Mouse (Mus musculus): ENCODE data around the gene Atrnl1. TPM values are rescaled to one million over a fixed set of nuclear protein-coding genes. Genes with fewer than 3 reads are reported as not detected.

Gene Atrnl1
- polyA plus RNA-seq, 1 experiment from 2014 or later = 4.5 TPM

DNA sequence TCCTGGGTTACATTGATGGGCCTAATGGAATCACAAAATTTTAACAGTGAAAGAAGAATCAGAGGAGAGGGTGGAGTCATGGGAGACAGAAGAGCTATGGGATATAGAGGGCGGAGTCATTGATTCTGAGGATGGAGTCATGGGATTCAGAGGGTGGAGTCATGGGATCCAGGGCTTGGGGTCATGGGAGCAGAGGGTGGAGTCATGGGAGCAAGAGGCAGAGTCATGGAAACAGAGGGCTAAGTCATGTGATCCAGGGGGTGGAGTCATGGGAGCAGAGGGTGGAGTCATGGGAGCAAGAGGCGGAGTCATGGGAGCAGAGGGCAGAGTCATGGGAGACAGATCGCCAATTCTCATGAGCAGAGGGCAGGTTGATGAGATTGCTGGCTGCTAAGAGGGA lies 343.3 kb downstream of the Atrnl1 start:
- Histone ChIP-seq H3K9me3 (ENCODE audit: low read length) (no peaks in the 10 kb centered on the region), H3K4me3 (ENCODE audit: low read depth, low read length) (no peak overlapping the region), H3K4me1 (ENCODE audit: insufficient read depth, low read depth, low read length) (no peaks in the 10 kb centered on the region), H3K4me2 (replicated peaks; ENCODE audit: low read depth, low read length) (no peak overlapping the region), H3K27ac (ENCODE audit: low read length) (no peak overlapping the region), H3K36me3 (ENCODE audit: insufficient read depth, low read length) (no peaks in the 10 kb centered on the region), H3K9ac (replicated peaks; ENCODE audit: low read depth) (no peak overlapping the region), H3K27me3 (replicated peaks; ENCODE audit: insufficient read depth, low read length) (no peaks in the 10 kb centered on the region)
- WGBS = 94% methylated on average over 3 of the region's 3 CpGs
- ATAC-seq = no peak
- no peak for DNase-seq (ENCODE audit: low spot score)
- TF ChIP-seq EP300 (IDR thresholded peaks at IDR 0.05) = no peak
- TF ChIP-seq CTCF (IDR thresholded peaks at IDR 0.05) = no peak

DNA sequence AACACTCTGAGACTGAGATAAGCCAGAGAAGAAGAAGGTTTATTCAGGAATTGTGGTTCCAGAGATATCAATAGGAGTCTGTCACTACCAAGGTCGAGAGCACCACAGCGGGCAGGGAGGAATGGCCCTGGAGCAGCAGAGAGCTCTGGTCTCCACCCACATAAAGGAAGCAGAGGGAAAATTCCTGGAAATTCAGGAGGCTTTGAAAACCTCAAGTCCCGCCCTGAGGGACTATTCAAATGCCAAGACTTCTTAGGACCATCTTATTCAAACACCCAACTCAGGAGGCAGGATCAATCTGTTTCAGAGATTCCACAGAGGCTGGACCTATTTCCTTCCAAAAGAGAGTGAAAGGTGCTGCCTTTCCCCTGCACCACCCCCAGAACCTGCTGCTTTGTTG lies 345.6 kb downstream of the Atrnl1 start:
- Histone ChIP-seq H3K36me3 (ENCODE audit: insufficient read depth, low read length) (no peaks in the 10 kb centered on the region), H3K9me3 (ENCODE audit: low read length) (no peaks in the 10 kb centered on the region), H3K9ac (replicated peaks; ENCODE audit: low read depth) (no peak overlapping the region), H3K4me3 (ENCODE audit: low read depth, low read length) (no peak overlapping the region), H3K27me3 (replicated peaks; ENCODE audit: insufficient read depth, low read length) (no peaks in the 10 kb centered on the region), H3K4me2 (replicated peaks; ENCODE audit: low read depth, low read length) (no peak overlapping the region), H3K27ac (ENCODE audit: low read length) (no peak overlapping the region), H3K4me1 (ENCODE audit: insufficient read depth, low read depth, low read length) (no peaks in the 10 kb centered on the region)
- ATAC-seq = no peak
- TF ChIP-seq CTCF (IDR thresholded peaks at IDR 0.05) = no peak
- no peak for TF ChIP-seq EP300 (IDR thresholded peaks at IDR 0.05)
- no peak for DNase-seq (ENCODE audit: low spot score)
- 64% methylated on average over 3 of the region's 3 CpGs for WGBS

DNA sequence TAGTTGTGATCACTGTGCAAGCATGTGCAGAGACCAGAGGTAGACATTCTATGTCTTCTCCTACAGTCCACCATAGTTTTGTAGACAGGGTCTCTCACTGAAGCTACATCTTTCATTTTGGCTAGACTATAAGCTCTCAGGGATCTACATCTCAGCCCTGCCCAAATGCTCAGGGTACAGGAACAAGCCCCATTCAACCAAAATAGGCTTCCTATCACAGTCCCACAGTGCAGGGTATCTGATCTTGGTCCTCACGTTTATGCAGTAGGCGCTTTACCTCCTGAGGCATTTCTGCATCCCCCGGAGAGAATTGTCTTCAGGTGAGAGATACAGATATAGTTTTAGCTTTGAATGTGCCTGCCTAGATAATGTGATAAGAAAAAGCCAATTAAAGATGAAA lies 346.5 kb downstream of the Atrnl1 start:
- no peak for TF ChIP-seq EP300 (IDR thresholded peaks at IDR 0.05)
- no peak for TF ChIP-seq CTCF (IDR thresholded peaks at IDR 0.05)
- Histone ChIP-seq H3K27me3 (replicated peaks; ENCODE audit: insufficient read depth, low read length) (no peaks in the 10 kb centered on the region), H3K27ac (ENCODE audit: low read length) (no peak overlapping the region), H3K4me2 (replicated peaks; ENCODE audit: low read depth, low read length) (no peak overlapping the region), H3K9ac (replicated peaks; ENCODE audit: low read depth) (no peak overlapping the region), H3K36me3 (ENCODE audit: insufficient read depth, low read length) (no peaks in the 10 kb centered on the region), H3K4me1 (ENCODE audit: insufficient read depth, low read depth, low read length) (no peaks in the 10 kb centered on the region), H3K9me3 (ENCODE audit: low read length) (no peaks in the 10 kb centered on the region), H3K4me3 (ENCODE audit: low read depth, low read length) (no peak overlapping the region)
- DNase-seq (ENCODE audit: low spot score) (no peak), ATAC-seq (no peak)
- 94% methylated on average over 3 of the region's 3 CpGs for WGBS

DNA sequence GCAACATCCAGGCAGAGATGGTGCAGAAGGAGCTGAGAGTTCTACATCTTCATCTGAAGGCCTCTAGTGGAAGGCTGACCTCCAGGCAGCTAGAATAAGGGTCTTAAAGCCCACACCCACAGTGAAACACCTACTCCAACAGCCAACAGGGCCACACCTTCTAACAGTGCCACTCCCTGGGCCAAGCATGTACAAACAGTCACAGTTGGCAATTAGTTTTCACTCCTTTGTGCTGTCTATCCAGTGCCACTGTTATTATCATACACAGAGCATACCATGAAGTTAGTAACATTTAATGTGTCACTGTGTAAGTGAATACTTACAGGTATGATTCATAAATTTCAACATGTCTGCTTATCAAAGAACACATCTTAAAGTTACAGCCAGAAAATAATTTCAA lies 347.3 kb downstream of the Atrnl1 start:
- no peak overlapping the region for H3K4me2 ChIP-seq (replicated peaks; ENCODE audit: low read depth, low read length)
- ATAC-seq (no peak), DNase-seq (ENCODE audit: low spot score) (no peak)
- no peak overlapping the region for H3K27ac ChIP-seq (ENCODE audit: low read length)
- no peak for TF ChIP-seq CTCF (IDR thresholded peaks at IDR 0.05)
- no peak for TF ChIP-seq EP300 (IDR thresholded peaks at IDR 0.05)
- no peaks in the 10 kb centered on the region for H3K27me3 ChIP-seq (replicated peaks; ENCODE audit: insufficient read depth, low read length)
- H3K4me1 ChIP-seq (ENCODE audit: insufficient read depth, low read depth, low read length) = no peaks in the 10 kb centered on the region
- no peaks in the 10 kb centered on the region for H3K9me3 ChIP-seq (ENCODE audit: low read length)
- H3K9ac ChIP-seq (replicated peaks; ENCODE audit: low read depth) = no peak overlapping the region
- H3K4me3 ChIP-seq (ENCODE audit: low read depth, low read length) = no peak overlapping the region
- H3K36me3 ChIP-seq (ENCODE audit: insufficient read depth, low read length) = no peaks in the 10 kb centered on the region

DNA sequence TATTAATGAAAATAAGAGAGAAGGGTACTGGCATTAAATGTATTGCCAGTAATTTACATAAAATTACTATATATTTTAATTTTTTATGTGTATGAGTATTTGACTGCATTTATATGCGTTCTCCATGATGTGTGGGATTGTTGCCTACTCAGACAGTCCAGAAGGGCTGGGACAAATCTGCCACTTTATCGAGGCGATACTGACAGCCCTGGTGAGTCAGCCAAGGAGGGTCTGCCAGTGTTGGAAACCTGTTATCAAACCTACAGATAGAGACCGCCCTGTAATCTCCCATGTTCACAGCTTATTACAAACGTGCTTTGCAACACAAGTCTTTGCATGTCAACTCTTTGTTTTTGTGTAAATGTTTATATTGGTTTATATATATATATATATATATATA lies 347.9 kb downstream of the Atrnl1 start:
- TF ChIP-seq EP300 (IDR thresholded peaks at IDR 0.05) (no peak), CTCF (IDR thresholded peaks at IDR 0.05) (no peak)
- H3K4me1 ChIP-seq (ENCODE audit: insufficient read depth, low read depth, low read length) = no peaks in the 10 kb centered on the region
- no peaks in the 10 kb centered on the region for H3K9me3 ChIP-seq (ENCODE audit: low read length)
- H3K36me3 ChIP-seq (ENCODE audit: insufficient read depth, low read length) = no peaks in the 10 kb centered on the region
- DNase-seq (ENCODE audit: low spot score) = no peak
- ATAC-seq = no peak
- H3K9ac ChIP-seq (replicated peaks; ENCODE audit: low read depth) = no peak overlapping the region
- WGBS = 85% methylated on average over 5 of the region's 5 CpGs
- no peaks in the 10 kb centered on the region for H3K27me3 ChIP-seq (replicated peaks; ENCODE audit: insufficient read depth, low read length)
- no peak overlapping the region for H3K4me2 ChIP-seq (replicated peaks; ENCODE audit: low read depth, low read length)
- H3K27ac ChIP-seq (ENCODE audit: low read length) = no peak overlapping the region
- H3K4me3 ChIP-seq (ENCODE audit: low read depth, low read length) = no peak overlapping the region

DNA sequence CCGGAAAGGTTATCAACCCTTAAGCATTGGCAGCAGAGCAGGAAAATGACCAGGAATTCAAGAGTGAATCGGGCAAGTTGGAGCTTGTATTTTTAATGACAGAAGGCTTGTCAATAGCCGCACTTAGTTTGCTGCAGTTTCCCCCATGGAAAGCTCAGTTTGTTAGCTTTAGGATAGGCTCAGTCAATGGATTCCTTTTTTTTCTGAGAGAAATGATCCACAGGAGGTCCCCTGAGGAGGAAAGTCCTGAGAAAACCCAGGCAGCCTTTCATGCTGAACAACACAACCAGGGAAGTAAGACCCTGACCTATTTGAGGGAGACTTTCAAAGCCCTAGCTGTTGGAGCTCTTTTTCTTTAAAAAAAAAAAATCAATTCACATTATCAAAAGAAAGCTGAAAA lies 350.5 kb downstream of the Atrnl1 start:
- no peak for ATAC-seq
- Histone ChIP-seq H3K9ac (replicated peaks; ENCODE audit: low read depth) (no peak overlapping the region), H3K36me3 (ENCODE audit: insufficient read depth, low read length) (no peaks in the 10 kb centered on the region), H3K4me1 (ENCODE audit: insufficient read depth, low read depth, low read length) (no peaks in the 10 kb centered on the region), H3K27me3 (replicated peaks; ENCODE audit: insufficient read depth, low read length) (no peaks in the 10 kb centered on the region), H3K4me3 (ENCODE audit: low read depth, low read length) (no peak overlapping the region), H3K4me2 (replicated peaks; ENCODE audit: low read depth, low read length) (no peak overlapping the region), H3K27ac (ENCODE audit: low read length) (no peak overlapping the region), H3K9me3 (ENCODE audit: low read length) (no peaks in the 10 kb centered on the region)
- 84% methylated on average over 3 of the region's 3 CpGs for WGBS
- DNase-seq (ENCODE audit: low spot score) = no peak
- TF ChIP-seq CTCF (IDR thresholded peaks at IDR 0.05) (no peak), EP300 (IDR thresholded peaks at IDR 0.05) (no peak)
